22 mouse cellular contexts compared by ENCODE assay signal in genomic region chr16:45942169-45942891, GRCm38 (mm10). TPM values are rescaled to one million over a fixed set of nuclear protein-coding genes. Genes with fewer than 3 reads are reported as not detected.
DNase-seq lines count a peak whose midpoint lies in the region; ATAC-seq and TF ChIP-seq lines count a peak whose summit lies in the region.
"Had no signal": no experiment of that assay in that cellular context is flagged by ENCODE, and none has a peak within 500 bp of the region (broad histone marks: within the 10 kb centered on the region; RNA-seq: fewer than 3 reads in every experiment).

No protein-coding gene starts in this region.

- no peaks in the 10 kb centered on the region for H3K27me3 ChIP-seq in kidney, postnatal 0 days (ENCODE audit: insufficient read depth, low read length)
- H3K27me3 ChIP-seq in G1E (ENCODE audit: insufficient read depth, low read length): no peaks in the 10 kb centered on the region
- H3K27me3 ChIP-seq: embryonic facial prominence, embryonic 15.5 days; limb, embryonic 13.5 days; midbrain, embryonic 15.5 days; neural tube, embryonic 12.5 days had no signal

- DNase-seq in kidney, postnatal 0 days (ENCODE audit: low spot score): peak; percentile 52
- no peak for DNase-seq in kidney, adult 11 months
- no peak for DNase-seq in G1E (ENCODE audit: low spot score)
- DNase-seq in natural killer cell, adult 2 months (ENCODE audit: low spot score in 2 of 2): peak; percentile 3 to 22
- DNase-seq in urinary bladder, adult 2 months (ENCODE audit: low spot score): no peak
- DNase-seq in left cerebral cortex, adult 18-20 months (ENCODE audit: low spot score in 2 of 2): no peak
- DNase-seq: adrenal gland, postnatal 10 days; cerebellum, postnatal 10 days; heart, adult 18-20 months; kidney, adult 18-20 months; liver, postnatal 0 days; right cerebral cortex, postnatal 14 days had no signal

- ATAC-seq in kidney, postnatal 0 days (replicated peaks; ENCODE audit: low FRiP score, low read depth): no peak
- ATAC-seq in G1E (ENCODE audit: extremely low read depth, insufficient number of reproducible peaks, low FRiP score, poor library complexity, severe bottlenecking): peak; percentile 79
- no peak for ATAC-seq in erythroid progenitor cell, adult 5-6 weeks (replicated peaks; ENCODE audit: low FRiP score, poor library complexity, severe bottlenecking)
- ATAC-seq: forebrain, embryonic 14.5 days; liver, postnatal 0 days; midbrain, embryonic 15.5 days had no signal

- no peak overlapping the region for H3K9ac ChIP-seq in kidney, postnatal 0 days (ENCODE audit: low read depth, low read length)
- H3K9ac ChIP-seq: embryonic facial prominence, embryonic 15.5 days; hindbrain, embryonic 14.5 days; limb, embryonic 13.5 days; liver, postnatal 0 days; midbrain, embryonic 15.5 days; neural tube, embryonic 12.5 days had no signal

- no peak overlapping the region; the same call in 1 of the 2 replicates for H3K27ac ChIP-seq in kidney, postnatal 0 days
- H3K27ac ChIP-seq in embryonic fibroblast, embryonic 13.5 days (ENCODE audit: insufficient read depth, low read length): peak overlapping the region; percentile 53
- H3K27ac ChIP-seq: embryonic facial prominence, embryonic 15.5 days; hindbrain, embryonic 14.5 days; left cerebral cortex, adult 2 months; limb, embryonic 13.5 days; macrophage; midbrain, embryonic 15.5 days; neural tube, embryonic 12.5 days had no signal

- H3K36me3 ChIP-seq in kidney, postnatal 0 days (ENCODE audit: insufficient read depth, low read length): no peaks in the 10 kb centered on the region
- no peaks in the 10 kb centered on the region for H3K36me3 ChIP-seq in G1E (replicated peaks)
- H3K36me3 ChIP-seq: embryonic facial prominence, embryonic 15.5 days; limb, embryonic 13.5 days; midbrain, embryonic 15.5 days; neural tube, embryonic 12.5 days had no signal

- TF ChIP-seq CTCF in kidney, postnatal 0 days (IDR thresholded peaks at IDR 0.05; ENCODE audit: low read depth): no peak
- no peak for TF ChIP-seq CTCF in G1E (IDR thresholded peaks at IDR 0.05; ENCODE audit: low read depth, low read length)
- TF ChIP-seq CTCF in embryonic fibroblast, embryonic 13.5 days (IDR thresholded peaks at IDR 0.05; ENCODE audit: borderline replicate concordance, insufficient read depth, low read length): no peak

- no peak overlapping the region for H3K4me2 ChIP-seq in kidney, postnatal 0 days (ENCODE audit: low read length)
- H3K4me2 ChIP-seq: embryonic facial prominence, embryonic 15.5 days; hindbrain, embryonic 14.5 days; limb, embryonic 13.5 days; midbrain, embryonic 15.5 days; neural tube, embryonic 12.5 days had no signal

- H3K4me3 ChIP-seq in kidney, postnatal 0 days (replicated peaks; ENCODE audit: low read depth, low read length): no peak overlapping the region
- H3K4me3 ChIP-seq in G1E (ENCODE audit: low read depth, low read length): no peak overlapping the region
- no peak overlapping the region for H3K4me3 ChIP-seq in embryonic fibroblast, embryonic 13.5 days (ENCODE audit: insufficient read depth, low read length)
- H3K4me3 ChIP-seq: embryonic facial prominence, embryonic 15.5 days; left cerebral cortex, adult 2 months; limb, embryonic 13.5 days; midbrain, embryonic 15.5 days; neural tube, embryonic 12.5 days had no signal

- 75% methylated on average over 8 of the region's 8 CpGs for WGBS in kidney, postnatal 0 days

- no peak for TF ChIP-seq POLR2A in embryonic fibroblast, embryonic 13.5 days (IDR thresholded peaks at IDR 0.05; ENCODE audit: low read depth, low read length)

- H3K4me1 ChIP-seq in kidney, postnatal 0 days (replicated peaks; ENCODE audit: insufficient read depth, low read length): peaks cover 19% of the 10 kb centered on the region; the same call in 1 of the 2 replicates
- H3K4me1 ChIP-seq in G1E (ENCODE audit: insufficient read depth, low read depth, low read length): peaks cover 5% of the 10 kb centered on the region
- peaks cover 17% of the 10 kb centered on the region for H3K4me1 ChIP-seq in embryonic fibroblast, embryonic 13.5 days (ENCODE audit: control insufficient read depth, insufficient read depth, low read length)
- H3K4me1 ChIP-seq: embryonic facial prominence, embryonic 15.5 days; midbrain, embryonic 15.5 days had no signal

- H3K9me3 ChIP-seq in kidney, postnatal 0 days (replicated peaks; ENCODE audit: low read length): no peaks in the 10 kb centered on the region
- peaks cover 15% of the 10 kb centered on the region for H3K9me3 ChIP-seq in G1E (replicated peaks)
- H3K9me3 ChIP-seq: embryonic facial prominence, embryonic 15.5 days; midbrain, embryonic 15.5 days; neural tube, embryonic 12.5 days had no signal

RNA-seq across cellular contexts. Expression of gene Phldb2, which starts 11.1 kb away (rescaled TPM):
- polyA plus RNA-seq in kidney, postnatal 0 days (2015; fragmentation: Nextera tagmentation; extraction: Ambion mirVana): 74.2 and 84.0 TPM in 2 replicates
- not detected in 2 replicates for total RNA-seq in G1E (2014; fragmentation: Nextera tagmentation)
- 0.23 and 0.55 TPM in 2 replicates for total RNA-seq in G1E (2017)
- not detected in 2 replicates for polyA plus RNA-seq in G1E (2012)
- 253 and 317 TPM in 2 replicates for polyA plus RNA-seq in embryonic fibroblast, embryonic 13.5 days (2011; ENCODE audit: insufficient read length, low read depth, missing spikeins)
- 65.9 and 73.9 TPM in 2 replicates for polyA plus RNA-seq in urinary bladder, adult 2 months (2012; rRNA removed)
- total RNA-seq in erythroid progenitor cell, adult 5-6 weeks (2015; ENCODE audit: low replicate concordance): 6.5 TPM in 1 of 2 replicates, not detected in the other
- not detected in 2 replicates for total RNA-seq in erythroid progenitor cell, adult 5-6 weeks (2017; ENCODE audit: low replicate concordance)
- 1 to 10 TPM; 8.0 to 8.5 TPM for total RNA-seq in left cerebral cortex, adult 18-20 months (2021)

Comparison
In these comparisons a context has a peak if more than half of its experiments do, and no peak if none do; other contexts are left out.
1. DNase-seq: peak in kidney, postnatal 0 days (single experiment) and natural killer cell, adult 2 months (2 of 2); none in kidney, adult 11 months (single experiment), G1E (single experiment), urinary bladder, adult 2 months (single experiment) and left cerebral cortex, adult 18-20 months (0 of 2).
2. RNA of gene Phldb2, which starts 11.1 kb away (polyA plus RNA-seq): 253 to 317 TPM in embryonic fibroblast, embryonic 13.5 days, 74.2 to 84.0 TPM in kidney, postnatal 0 days and 65.9 to 73.9 TPM in urinary bladder, adult 2 months; not detected in G1E; every median in the first group is over 10 times any median in the second.